Mouse (Mus musculus) c-Kit-positive CD71-negative TER-119-negative erythroid progenitor cells, embryonic 14.5 days (primary cell): Measurements from ENCODE around the gene Psd.

Experiments used
- DNase-seq: peaks from one replicate; pipeline ENCODE4 v3.0.0-alpha.2; 2013; ENCODE audit warnings: low read depth

Gene Psd

GRCm38 (mm10) chr19:46338942-46339286 is 12.0 kb upstream of the Psd start:
- no peak for DNase-seq

GRCm38 (mm10) chr19:46338331-46338936 is 11.5 kb upstream of the Psd start, which contains the start of gene Cuedc2:
Gene Cuedc2 (minus strand): TSS chr19:46338702.
- DNase-seq = peak; percentile 99

- no peak for DNase-seq
Observed at GRCm38 (mm10) chr19:46337719-46338330, 10.9 kb upstream of the Psd start.

- no peak for DNase-seq
Observed at GRCm38 (mm10) chr19:46333906-46334305, 7.0 kb upstream of the Psd start.

GRCm38 (mm10) chr19:46332721-46333339 is 5.9 kb upstream of the Psd start:
- no peak for DNase-seq

- no peak for DNase-seq
Observed at GRCm38 (mm10) chr19:46331936-46332335, 5.0 kb upstream of the Psd start.

GRCm38 (mm10) chr19:46331326-46331725 is 4.4 kb upstream of the Psd start:
- no peak for DNase-seq

- no peak for DNase-seq
Observed at GRCm38 (mm10) chr19:46330696-46331095, 3.7 kb upstream of the Psd start.

GRCm38 (mm10) chr19:46329951-46330350 is 3.0 kb upstream of the Psd start:
- no peak for DNase-seq

- DNase-seq = no peak
Observed at GRCm38 (mm10) chr19:46329031-46329641, 2.2 kb upstream of the Psd start.

- DNase-seq = peak; percentile 92
Observed at GRCm38 (mm10) chr19:46328081-46329030, 1.4 kb upstream of the Psd start, which contains the start of gene Fbxl15. Gene Fbxl15 (plus strand): TSS chr19:46328184.

- no peak for DNase-seq
Observed at GRCm38 (mm10) chr19:46327531-46328064, 642 bp upstream of the Psd start.

- DNase-seq = no peak
Observed at GRCm38 (mm10) chr19:46326019-46326755, 769 bp downstream of the Psd start.

GRCm38 (mm10) chr19:46324918-46325317 is 2.0 kb downstream of the Psd start:
- DNase-seq = no peak

- no peak for DNase-seq
Observed at GRCm38 (mm10) chr19:46324366-46324765, 2.6 kb downstream of the Psd start.

GRCm38 (mm10) chr19:46323716-46324115 is 3.2 kb downstream of the Psd start:
- DNase-seq = no peak

GRCm38 (mm10) chr19:46322996-46323572 is 3.9 kb downstream of the Psd start:
- no peak for DNase-seq

GRCm38 (mm10) chr19:46322144-46322995 is 4.6 kb downstream of the Psd start:
- DNase-seq = no peak

- DNase-seq = no peak
Observed at GRCm38 (mm10) chr19:46321101-46321943, 5.6 kb downstream of the Psd start.
